11 mouse cellular contexts compared by ENCODE assay signal in the genomic region with DNA sequence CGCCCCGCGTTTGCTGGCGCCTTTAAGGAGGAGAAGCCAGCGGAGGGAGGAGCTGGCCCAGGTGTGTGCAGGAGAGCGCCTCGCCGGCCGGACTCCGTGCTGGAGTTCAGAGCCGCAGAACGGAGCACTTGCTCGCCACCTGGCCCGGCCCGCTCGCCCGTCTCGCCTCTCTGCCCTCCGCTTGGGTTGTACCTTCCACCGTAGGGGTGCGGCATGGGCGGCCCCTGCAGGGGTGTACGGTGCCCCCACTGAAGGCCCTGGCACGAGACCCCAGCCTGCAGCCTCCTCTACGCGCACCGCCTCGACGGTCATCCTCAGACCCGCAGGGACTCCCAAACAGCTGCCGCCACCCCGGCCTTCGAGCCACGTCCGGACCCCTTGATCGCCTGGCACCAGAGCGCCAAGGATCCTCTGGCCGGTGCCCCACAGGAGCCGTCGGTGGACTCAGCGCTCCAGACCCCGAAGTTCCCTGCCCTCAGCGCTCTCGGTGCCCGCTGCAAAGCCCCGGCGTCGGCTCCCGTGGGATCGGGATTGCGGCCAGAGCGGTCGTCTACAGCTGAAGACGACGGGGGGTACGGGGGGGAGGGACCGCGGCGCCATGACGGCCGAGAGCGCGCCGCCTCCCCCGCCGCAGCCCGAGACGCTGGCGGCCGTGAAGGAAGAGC. TPM values are rescaled to one million over a fixed set of nuclear protein-coding genes. Genes with fewer than 3 reads are reported as not detected.
DNase-seq lines count a peak whose midpoint lies in the region; ATAC-seq and TF ChIP-seq lines count a peak whose summit lies in the region.
"Had no signal": no experiment of that assay in that cellular context is flagged by ENCODE, and none has a peak within 500 bp of the region (broad histone marks: within the 10 kb centered on the region; RNA-seq: fewer than 3 reads in every experiment).

Gene Foxe1 (plus strand): TSS at position 14 of the 665 bp plus-strand sequence.

- H3K4me2 ChIP-seq in heart, embryonic 12.5 days = peak within 1 kb of the TSS; percentile 61
- peak within 1 kb of the TSS; percentile 31 for H3K4me2 ChIP-seq in midbrain, embryonic 11.5 days

- H3K36me3 ChIP-seq in heart, embryonic 12.5 days = no peaks in the 10 kb centered on the region
- no peaks in the 10 kb centered on the region for H3K36me3 ChIP-seq in ES-E14 (ENCODE audit: control insufficient read depth, insufficient read depth, low read length, poor library complexity, severe bottlenecking)
- no peaks in the 10 kb centered on the region for H3K36me3 ChIP-seq in hindbrain, embryonic 10.5 days
- no peaks in the 10 kb centered on the region for H3K36me3 ChIP-seq in midbrain, embryonic 11.5 days (ENCODE audit: control insufficient read depth, insufficient read depth, low read length)

- H3K9me3 ChIP-seq in heart, embryonic 12.5 days (replicated peaks) = no peaks in the 10 kb centered on the region
- H3K9me3 ChIP-seq in ES-E14 (ENCODE audit: control insufficient read depth, insufficient read depth, low read depth, low read length) = no peaks in the 10 kb centered on the region
- H3K9me3 ChIP-seq in hindbrain, embryonic 10.5 days = no peaks in the 10 kb centered on the region
- H3K9me3 ChIP-seq in midbrain, embryonic 11.5 days (ENCODE audit: control insufficient read depth, low read length) = no peaks in the 10 kb centered on the region; the same call in 1 of the 2 replicates

- in situ Hi-C loops in ES-E14 (cut with MboI; ENCODE audit: low sequenced_read_pairs in 2 of 2, unreplicated experiment in 2 of 2) = loop anchor here in 1 of 2 experiments (25.0 kb wide), 1 partner anchor 1694 kb away; the partner anchor contains the start of gene Nr4a3

- H3K27ac ChIP-seq in heart, embryonic 12.5 days (ENCODE audit: poor library complexity, severe bottlenecking) = no peak within 1 kb of the TSS
- no peak within 1 kb of the TSS for H3K27ac ChIP-seq in ES-E14 (ENCODE audit: insufficient read depth, low read depth, low read length, poor library complexity, severe bottlenecking)
- 0 out of 2 replicates have a peak within 1 kb of the TSS, but pooled peaks have one; percentile 5 for H3K27ac ChIP-seq in hindbrain, embryonic 10.5 days
- H3K27ac ChIP-seq in midbrain, embryonic 11.5 days (ENCODE audit: low read depth, low read length) = no peak within 1 kb of the TSS

- 0 out of 2 replicates have a peak, but pooled peaks have one; percentile 29 for ATAC-seq in heart, embryonic 12.5 days (ENCODE audit: insufficient number of reproducible peaks, low FRiP score)
- ATAC-seq in midbrain, embryonic 11.5 days (ENCODE audit: low FRiP score) = 0 out of 2 replicates have a peak, but pooled peaks have one; percentile 9

- H3K4me3 ChIP-seq in heart, embryonic 12.5 days = peak within 1 kb of the TSS; percentile 41
- peak within 1 kb of the TSS; percentile 45 to 67 for H3K4me3 ChIP-seq in ES-E14 (ENCODE audit: insufficient read depth in 1 of 2, low read depth in 1 of 2, low read length in 2 of 2, poor library complexity in 1 of 2, severe bottlenecking in 1 of 2)
- H3K4me3 ChIP-seq in hindbrain, embryonic 10.5 days = peak within 1 kb of the TSS; percentile 45
- peak within 1 kb of the TSS; percentile 31 for H3K4me3 ChIP-seq in midbrain, embryonic 11.5 days (ENCODE audit: low read depth, low read length)
- H3K4me3 ChIP-seq: erythroblast, embryonic 14.5 days had no signal

- no peak for DNase-seq in heart, postnatal 4 days
- no peak for DNase-seq in ES-E14 (ENCODE audit: low read depth, low spot score)
- DNase-seq in hindbrain, embryonic 10.5 days (ENCODE audit: low spot score) = peak; percentile 43
- DNase-seq in midbrain, embryonic 11.5 days (ENCODE audit: low spot score, missing footprints) = peak; percentile 92
- no peak for DNase-seq in B cell, adult 2 months
- DNase-seq in spleen, adult 18-20 months = no peak
- DNase-seq in adrenal gland, postnatal 10 days = no peak

- H3K27me3 ChIP-seq in heart, embryonic 12.5 days (replicated peaks) = peaks cover 92% of the 10 kb centered on the region
- H3K27me3 ChIP-seq in hindbrain, embryonic 10.5 days (ENCODE audit: insufficient read depth, poor library complexity, severe bottlenecking) = peaks cover 100% of the 10 kb centered on the region
- peaks cover 98% of the 10 kb centered on the region for H3K27me3 ChIP-seq in midbrain, embryonic 11.5 days (ENCODE audit: control insufficient read depth, insufficient read depth, low read length)
- H3K27me3 ChIP-seq: CH12.LX had no signal

- H3K9ac ChIP-seq in heart, embryonic 12.5 days = peak within 1 kb of the TSS; percentile 23; the same call in 1 of the 2 replicates
- peak within 1 kb of the TSS; percentile 33; the same call in 1 of the 2 replicates for H3K9ac ChIP-seq in ES-E14 (ENCODE audit: insufficient read depth, low read depth, low read length, poor library complexity, severe bottlenecking)
- no peak within 1 kb of the TSS for H3K9ac ChIP-seq in midbrain, embryonic 11.5 days (ENCODE audit: low read length)

- WGBS in heart, embryonic 12.5 days = 2% methylated on average over 69 of the region's 70 CpGs
- WGBS in hindbrain, embryonic 10.5 days = 1% methylated on average over 70 of the region's 70 CpGs
- 1% methylated on average over 53 of the region's 70 CpGs for WGBS in midbrain, embryonic 11.5 days

- H3K4me1 ChIP-seq in heart, embryonic 12.5 days (replicated peaks) = peaks cover 19% of the 10 kb centered on the region
- peaks cover 0 to 8% of the 10 kb centered on the region in 2 experiments; a peak in 1 of 4 replicates for H3K4me1 ChIP-seq in ES-E14 (ENCODE audit: control insufficient read depth in 2 of 2, insufficient read depth in 2 of 2, low read length in 2 of 2, poor library complexity in 1 of 2)
- peaks cover 28% of the 10 kb centered on the region for H3K4me1 ChIP-seq in hindbrain, embryonic 10.5 days (replicated peaks)
- H3K4me1 ChIP-seq in midbrain, embryonic 11.5 days (ENCODE audit: control insufficient read depth, insufficient read depth, low read length) = peaks cover 5% of the 10 kb centered on the region

TF ChIP-seq in ES-E14, 5 proteins besides CTCF, POLR2A, EP300 and RAD21:
- TF ChIP-seq MAFK (IDR thresholded peaks at IDR 0.05; ENCODE audit: insufficient read depth, low read depth, low read length) (no peak), CHD2 (IDR thresholded peaks at IDR 0.05; ENCODE audit: low read depth, low read length) (no peak), HCFC1 (IDR thresholded peaks at IDR 0.05; ENCODE audit: borderline replicate concordance, insufficient read depth, low read length) (no peak), ZC3H11A (IDR thresholded peaks at IDR 0.05; ENCODE audit: borderline replicate concordance, low read depth, low read length) (no peak), ZNF384 (IDR thresholded peaks at IDR 0.05; ENCODE audit: low read depth, low read length) (no peak)

RNA-seq across cellular contexts. Expression of gene Foxe1, which starts in this region (rescaled TPM):
- polyA plus RNA-seq in heart, embryonic 12.5 days (2016; fragmentation: Nextera tagmentation; extraction: Ambion mirVana) = not detected in 2 replicates
- total RNA-seq in heart, postnatal 4 days (2021) = under 1 TPM in 1 of 2 experiments, not detected in 1; 0.14 TPM
- 0.21 and 0.22 TPM in 2 replicates for total RNA-seq in ES-E14 (2012; rRNA removed)
- polyA plus RNA-seq in hindbrain, embryonic 10.5 days (2016; fragmentation: Nextera tagmentation; extraction: Ambion mirVana) = 0.27 and 0.60 TPM in 2 replicates
- not detected in 2 replicates for polyA plus RNA-seq in midbrain, embryonic 11.5 days (2014; fragmentation: Nextera tagmentation; extraction: Ambion mirVana)
- total RNA-seq in adrenal gland, postnatal 10 days (2021) = not detected
- total RNA-seq: CH12.LX; neutrophil, adult 5-6 weeks had no signal
- polyA plus RNA-seq: erythroblast, embryonic 14.5 days had no signal

Comparison
In these comparisons a context has a peak if more than half of its experiments do, and no peak if none do; other contexts are left out.
1. Peak in ATAC-seq, H3K4me3 ChIP-seq, H3K9ac ChIP-seq and H3K4me2 ChIP-seq in heart, embryonic 12.5 days; RNA of the gene not detected or under 1 TPM.
2. Peak in DNase-seq, H3K4me3 ChIP-seq and H3K27ac ChIP-seq in hindbrain, embryonic 10.5 days; RNA of the gene not detected or under 1 TPM.
3. Peak in DNase-seq, ATAC-seq, H3K4me3 ChIP-seq and H3K4me2 ChIP-seq in midbrain, embryonic 11.5 days; RNA of the gene not detected or under 1 TPM.